Mouse (Mus musculus) heart, adult 8-10 months (tissue): ENCODE results near the gene Cdkal1. TPM values are rescaled to one million over a fixed set of nuclear protein-coding genes. Genes with fewer than 3 reads are reported as not detected.
A peak's percentile ranks its signal among the peaks of the same experiment; 100 is the strongest.

Source experiments
- DNase-seq: peaks from one replicate; pipeline ENCODE4 v3.0.0; 2022; ENCODE audit warnings: low spot score
- total RNA-seq, 4 experiments: library from RNA; stranded (reverse); gene quantifications; 2 replicates each; pipeline ENCODE4 v1.2.4; 2022

Gene Cdkal1
- total RNA-seq, 4 experiments from 2014 or later, result 27.5 to 31.3 (median 30.8) TPM

- no peak for DNase-seq
Measured at GRCm38 (mm10) chr13:29707620-29708019, 147.9 kb downstream of the Cdkal1 start.

- no peak for DNase-seq
Measured at GRCm38 (mm10) chr13:29701400-29701799, 154.1 kb downstream of the Cdkal1 start.

- no peak for DNase-seq
Measured at GRCm38 (mm10) chr13:29699896-29700295, 155.6 kb downstream of the Cdkal1 start.

- no peak for DNase-seq
Measured at GRCm38 (mm10) chr13:29698307-29698985, 157.0 kb downstream of the Cdkal1 start.

- no peak for DNase-seq
Measured at GRCm38 (mm10) chr13:29697230-29697629, 158.2 kb downstream of the Cdkal1 start.

GRCm38 (mm10) chr13:29690734-29691133 is 164.7 kb downstream of the Cdkal1 start:
- no peak for DNase-seq

GRCm38 (mm10) chr13:29688851-29689250 is 166.6 kb downstream of the Cdkal1 start:
- DNase-seq, result no peak

- DNase-seq, result no peak
Measured at GRCm38 (mm10) chr13:29687872-29688271, 167.6 kb downstream of the Cdkal1 start.

- no peak for DNase-seq
Measured at GRCm38 (mm10) chr13:29679479-29680186, 175.8 kb downstream of the Cdkal1 start.

GRCm38 (mm10) chr13:29677559-29677958 is 177.9 kb downstream of the Cdkal1 start:
- DNase-seq, result no peak

- no peak for DNase-seq
Measured at GRCm38 (mm10) chr13:29670626-29671025, 184.8 kb downstream of the Cdkal1 start.

GRCm38 (mm10) chr13:29663908-29664307 is 191.6 kb downstream of the Cdkal1 start:
- no peak for DNase-seq

- no peak for DNase-seq
Measured at GRCm38 (mm10) chr13:29655841-29656365, 199.6 kb downstream of the Cdkal1 start.

GRCm38 (mm10) chr13:29653407-29653806 is 202.1 kb downstream of the Cdkal1 start:
- DNase-seq, result no peak

GRCm38 (mm10) chr13:29652791-29653190 is 202.7 kb downstream of the Cdkal1 start:
- DNase-seq, result no peak

GRCm38 (mm10) chr13:29650576-29651236 is 204.8 kb downstream of the Cdkal1 start:
- DNase-seq, result no peak

GRCm38 (mm10) chr13:29649593-29649992 is 205.9 kb downstream of the Cdkal1 start:
- peak; percentile 34 for DNase-seq

GRCm38 (mm10) chr13:29642226-29642625 is 213.2 kb downstream of the Cdkal1 start:
- no peak for DNase-seq

GRCm38 (mm10) chr13:29641200-29641599 is 214.3 kb downstream of the Cdkal1 start:
- no peak for DNase-seq

- no peak for DNase-seq
Measured at GRCm38 (mm10) chr13:29640186-29640585, 215.3 kb downstream of the Cdkal1 start.

- DNase-seq, result no peak
Measured at GRCm38 (mm10) chr13:29638303-29638702, 217.2 kb downstream of the Cdkal1 start.

- DNase-seq, result peak; percentile 65
Measured at GRCm38 (mm10) chr13:29637788-29638187, 217.7 kb downstream of the Cdkal1 start.
